Mouse (Mus musculus): ENCODE results near the gene Fam166a.

DNA sequence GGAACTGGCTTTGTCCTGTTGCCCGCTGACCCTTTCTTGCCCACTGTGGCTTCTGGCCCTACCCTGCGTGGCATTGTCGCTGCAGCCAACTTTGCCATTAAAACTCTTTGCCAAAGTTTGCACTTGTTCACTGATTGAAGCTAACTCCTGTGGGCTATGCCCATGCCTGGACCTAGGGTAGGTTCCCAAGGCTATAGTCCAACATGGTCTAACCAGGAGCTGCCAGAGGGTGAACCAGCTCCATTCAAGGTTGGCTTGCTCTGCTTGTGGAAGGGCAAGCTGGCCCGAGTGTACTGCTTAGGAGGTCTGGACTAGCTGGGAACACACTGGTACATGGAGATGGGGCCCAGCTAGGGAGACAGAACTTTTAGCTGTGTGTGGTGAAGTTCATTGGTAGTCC lies 25.6 kb downstream of the Fam166a start:
- TF ChIP-seq CTCF (IDR thresholded peaks at IDR 0.05; ENCODE audit: borderline replicate concordance, insufficient read depth, low read depth, low read length) (no peak), POLR2A (IDR thresholded peaks at IDR 0.05; ENCODE audit: borderline replicate concordance, insufficient read depth, low read length) (no peak)
